Mouse (Mus musculus): ENCODE results near the gene Gm6899.

The Gm6899 gene

DNA sequence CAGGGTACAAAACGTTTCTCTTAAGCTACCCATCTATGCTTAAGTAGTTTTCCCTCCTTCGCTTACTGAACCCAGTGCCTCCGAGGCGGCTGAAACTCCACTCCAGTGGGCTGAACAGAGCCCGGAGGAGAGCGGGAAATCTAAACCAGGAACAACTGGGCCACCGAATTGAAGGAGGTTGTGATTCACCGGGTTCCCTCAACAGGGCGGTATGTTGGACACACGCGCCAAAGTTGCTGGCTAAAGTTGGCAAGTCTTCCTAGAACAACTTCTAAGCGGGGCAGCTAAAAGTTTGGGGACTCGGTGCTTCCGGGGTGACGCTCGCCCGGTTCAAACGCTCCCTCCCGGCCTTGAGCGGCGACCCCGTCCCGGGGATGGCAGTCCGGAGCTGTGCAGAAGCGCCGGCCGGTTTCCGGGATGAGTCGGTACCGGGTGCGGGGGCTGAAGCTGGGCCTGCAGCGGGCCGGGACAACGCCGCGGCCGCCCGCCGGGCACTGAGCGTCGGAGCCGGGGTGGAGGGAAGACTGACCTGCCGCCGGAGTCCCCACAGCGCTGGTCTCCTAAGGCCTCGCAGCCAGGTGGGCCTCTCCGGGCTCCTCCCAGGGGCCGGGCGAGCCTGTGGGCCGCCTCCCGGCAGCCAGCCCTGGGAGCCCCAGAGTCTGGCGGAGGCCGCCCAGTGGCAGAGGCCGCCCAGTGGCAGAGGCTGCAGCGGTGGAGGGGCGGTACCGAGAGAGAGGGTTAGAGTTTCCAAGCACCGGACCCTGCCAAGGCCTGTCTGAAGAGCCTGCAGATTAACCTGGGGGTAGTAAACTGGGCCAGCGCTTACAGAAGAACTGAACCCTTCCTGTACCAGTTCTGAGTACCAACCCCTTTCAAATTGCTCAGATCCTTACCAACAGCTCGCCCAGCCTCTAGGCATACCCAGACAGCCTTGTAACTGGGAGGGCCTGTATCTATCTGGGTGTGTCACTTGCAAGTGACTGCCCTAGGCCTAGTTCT lies at the start of gene Gm6899, which contains the start of gene Vrk2:
Gm6899 (plus strand) TSS at position 181 of the 999 bp plus-strand sequence.
Vrk2 (minus strand) TSS at position 939 of the 999 bp plus-strand sequence.
- DNase-seq = peak; percentile 43

DNA sequence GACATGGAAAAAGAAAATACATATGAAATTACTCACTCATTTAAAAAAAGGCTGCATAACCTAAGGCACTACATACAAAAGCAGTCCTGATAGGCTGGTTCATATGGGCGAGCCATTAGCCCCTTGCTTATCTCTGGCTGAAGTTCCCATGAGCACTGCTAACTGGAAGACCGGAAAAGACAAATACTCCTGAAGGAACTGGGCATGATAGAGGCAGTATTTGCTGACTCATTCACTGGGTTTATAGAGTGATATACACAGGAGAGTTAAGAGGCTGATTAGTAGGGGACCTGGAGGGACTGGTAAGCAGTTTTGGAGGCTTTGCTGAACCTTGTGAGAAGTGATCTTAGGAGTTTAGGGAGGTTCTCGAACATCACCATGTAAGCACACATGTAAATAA lies 41.5 kb upstream of the Gm6899 start:
- no peak for DNase-seq

DNA sequence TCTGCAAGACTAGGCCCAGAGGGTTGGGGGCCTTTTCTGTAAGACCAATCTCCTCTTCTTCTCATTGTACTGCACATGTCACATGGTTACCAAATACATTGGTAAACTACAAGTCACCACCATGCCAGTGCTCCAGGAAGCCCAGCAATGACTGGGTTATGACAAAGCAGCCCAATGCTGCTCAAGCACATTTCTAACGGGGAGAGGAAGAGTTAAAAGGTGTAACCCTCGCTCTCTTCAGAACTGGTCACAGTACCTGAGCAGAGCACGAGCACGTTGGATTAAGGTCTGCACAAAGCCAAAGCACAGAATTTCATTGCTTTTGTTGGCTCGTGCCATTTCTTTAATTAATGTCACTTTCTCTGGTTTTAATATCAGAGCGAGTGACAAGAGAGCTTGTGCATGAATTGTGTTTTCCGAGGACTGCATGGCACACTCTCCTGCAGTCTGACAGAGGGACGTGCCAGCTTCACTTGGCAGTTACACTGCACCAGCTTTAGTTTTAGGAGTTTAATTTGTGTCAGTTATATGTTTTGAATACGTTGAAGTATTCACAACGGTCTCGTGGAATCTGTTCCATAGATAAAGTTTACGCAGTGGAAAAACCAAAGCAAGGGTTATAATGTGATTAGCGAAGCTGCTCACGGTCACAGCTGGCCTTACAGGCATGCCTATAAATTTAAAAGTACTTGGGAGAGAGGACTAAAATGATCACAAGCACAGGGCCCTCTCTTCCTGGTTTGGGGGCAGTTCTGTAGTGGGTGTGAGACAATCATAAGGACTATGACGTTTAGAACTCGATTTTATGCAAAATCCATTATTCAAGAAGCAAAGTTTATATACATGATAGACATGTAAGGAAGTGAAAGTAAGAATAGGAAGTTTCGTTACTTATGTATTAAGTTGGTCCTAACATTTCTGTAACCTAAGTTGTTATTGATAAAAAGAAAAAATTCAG lies 7.4 kb upstream of the Gm6899 start:
- no peak for DNase-seq

DNA sequence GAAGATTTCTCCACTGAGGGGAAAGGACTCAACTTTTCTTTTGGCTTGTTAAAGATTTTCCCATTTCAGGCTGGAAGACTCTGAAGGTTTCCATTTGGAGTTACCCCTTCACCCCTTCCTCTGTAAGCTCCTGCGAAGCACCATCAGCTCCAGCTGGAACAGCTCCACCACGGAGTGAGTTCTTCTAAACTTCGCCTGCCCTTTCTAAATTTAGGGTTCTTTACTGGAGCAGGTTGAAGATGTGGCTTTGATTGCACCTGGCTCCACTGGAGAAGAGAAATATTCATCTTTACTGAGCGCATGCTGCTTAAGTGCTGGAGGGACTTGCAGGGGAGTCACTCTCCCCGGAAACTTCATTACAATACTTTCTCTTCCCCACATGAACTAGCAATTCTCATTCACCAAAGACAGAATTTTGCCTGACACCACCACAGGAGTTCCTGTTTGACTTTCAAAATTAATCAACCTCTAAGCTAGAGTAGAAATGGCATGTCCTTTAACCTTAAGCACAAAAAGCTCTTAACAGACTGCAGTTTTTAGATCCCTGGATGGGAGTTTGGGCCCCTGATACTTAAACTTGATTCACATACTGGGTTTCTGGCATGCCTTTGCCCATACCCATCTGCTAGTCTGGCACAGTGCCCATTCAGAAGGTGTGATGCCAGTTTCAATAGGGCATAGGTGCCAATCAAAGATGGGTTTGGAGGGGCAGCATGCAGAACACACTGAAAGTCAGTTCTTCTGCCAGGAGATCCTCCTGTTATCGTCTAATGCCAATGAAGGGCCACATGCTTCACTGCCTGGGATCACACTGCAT lies 6.5 kb upstream of the Gm6899 start:
- DNase-seq = no peak

DNA sequence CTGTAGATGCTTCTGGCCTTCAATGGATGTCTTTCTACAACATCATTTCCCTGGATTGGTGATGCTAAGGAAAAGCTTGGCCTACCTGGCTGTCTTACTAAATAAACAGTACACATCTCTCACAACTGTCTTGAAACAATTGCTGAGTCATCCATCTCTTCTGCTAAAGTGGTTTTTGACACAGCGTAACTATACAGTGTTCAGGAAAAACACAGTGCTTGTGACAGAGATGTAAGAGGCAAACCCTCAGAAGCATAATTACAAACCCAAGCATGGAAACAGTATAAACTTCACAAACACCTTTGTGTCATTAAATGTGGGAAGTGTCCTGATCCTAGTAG lies 5.9 kb upstream of the Gm6899 start:
- DNase-seq = no peak

DNA sequence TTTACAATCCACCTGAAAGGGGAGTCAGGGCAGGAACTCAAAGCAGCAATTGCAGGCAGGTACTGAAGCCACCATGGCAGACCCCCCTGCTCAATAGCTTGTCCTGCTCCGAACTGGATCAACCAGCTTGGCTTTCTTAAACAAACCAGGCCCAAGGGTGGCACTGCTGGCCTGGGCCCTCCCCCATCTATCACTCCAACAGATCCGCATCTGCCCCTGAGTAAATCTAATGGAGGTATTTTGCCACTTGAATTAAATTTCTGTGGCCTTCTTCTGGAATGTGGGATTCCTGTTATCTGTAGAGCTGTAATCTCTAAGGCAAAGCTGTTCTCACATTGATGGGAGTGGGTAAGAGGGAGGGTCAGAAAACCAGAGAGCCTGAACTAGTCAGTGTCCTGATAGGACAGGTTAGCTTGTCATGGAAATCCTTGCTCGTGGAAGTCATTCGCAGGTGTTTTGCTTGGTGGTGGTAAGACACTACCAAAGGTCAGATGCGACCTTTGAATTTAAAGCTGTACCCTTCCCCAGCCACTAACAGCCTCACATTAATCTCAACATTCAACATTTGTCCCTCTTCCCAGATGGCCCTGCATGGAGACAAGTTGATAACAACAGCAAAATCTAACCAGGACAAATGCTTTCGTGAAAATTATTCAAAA lies 517 bp upstream of the Gm6899 start:
- no peak for DNase-seq

DNA sequence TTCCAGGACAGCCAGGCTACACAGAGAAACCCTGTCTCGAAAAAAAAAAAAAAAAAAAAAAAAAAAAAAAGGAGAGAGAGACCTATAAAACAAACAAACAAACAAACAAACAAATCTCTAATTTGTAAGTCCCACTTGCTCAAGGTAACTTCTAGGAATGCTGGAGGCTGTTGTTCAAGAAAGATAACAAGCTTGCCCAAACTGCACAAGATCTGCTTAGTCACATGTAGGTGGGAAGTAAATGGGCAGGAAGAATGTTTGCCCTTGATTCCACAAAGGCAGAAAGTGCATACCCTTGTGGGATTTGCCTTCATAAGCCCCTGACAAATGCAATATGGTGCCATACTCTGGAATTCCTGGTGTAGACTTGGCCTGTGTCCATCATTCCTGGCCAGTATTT lies 1.4 kb downstream of the Gm6899 start:
- DNase-seq = no peak

DNA sequence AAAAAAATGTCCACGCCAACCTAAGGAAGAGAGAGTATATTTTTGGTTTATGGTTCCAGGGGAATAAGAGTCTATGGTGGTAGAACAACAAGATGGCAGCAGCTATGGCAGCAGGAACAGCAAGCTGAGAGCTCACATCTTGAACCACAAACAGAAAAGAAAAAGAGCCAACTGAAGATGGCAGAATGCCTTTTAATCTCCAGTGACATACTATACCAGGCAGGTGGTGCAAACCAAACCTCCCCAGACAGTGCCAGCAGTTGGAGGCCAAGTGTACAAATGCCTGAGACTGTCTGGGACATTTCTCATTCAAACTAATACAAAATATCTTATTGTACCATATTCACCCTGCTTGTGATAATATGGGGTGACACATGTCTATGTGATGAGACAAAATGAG lies 3.1 kb downstream of the Gm6899 start:
- DNase-seq = no peak

DNA sequence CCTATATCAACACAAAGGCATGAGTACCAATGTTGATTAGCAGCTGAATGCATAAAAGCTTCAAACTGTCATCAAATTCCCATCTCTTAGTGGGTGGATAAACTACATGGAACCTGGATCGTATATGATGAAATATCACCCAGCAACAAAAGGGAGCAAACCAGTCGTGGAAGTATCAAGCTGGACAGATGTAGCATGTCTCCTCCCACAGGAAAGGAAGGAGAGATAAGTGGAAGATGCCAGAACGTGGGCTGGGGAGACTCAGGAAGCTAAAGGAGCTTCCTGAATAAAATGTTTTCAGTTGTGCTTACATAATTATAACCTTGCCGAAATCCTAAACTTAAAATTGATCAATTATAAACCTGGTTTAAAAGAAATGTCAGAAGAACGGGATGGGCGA lies 4.1 kb downstream of the Gm6899 start:
- DNase-seq = no peak

DNA sequence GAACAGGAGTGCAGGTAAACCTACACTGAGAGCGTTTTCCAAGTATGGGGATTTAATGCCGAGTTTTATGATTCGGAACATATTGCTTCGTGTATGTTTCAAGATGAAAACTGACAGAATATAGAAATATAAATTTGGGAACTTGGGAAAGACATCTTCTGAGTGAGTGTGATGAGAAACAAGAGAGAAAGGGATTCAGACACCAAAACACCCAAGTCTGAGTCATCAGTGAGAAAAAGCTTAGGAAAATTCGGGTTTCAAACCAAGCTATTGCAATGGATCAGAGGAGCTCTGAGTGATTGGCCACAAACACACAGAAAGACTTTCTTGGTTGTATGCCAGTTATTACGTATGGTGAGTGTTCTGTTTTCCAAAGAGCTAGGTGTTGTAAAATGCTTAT lies 4.7 kb downstream of the Gm6899 start:
- DNase-seq = no peak

DNA sequence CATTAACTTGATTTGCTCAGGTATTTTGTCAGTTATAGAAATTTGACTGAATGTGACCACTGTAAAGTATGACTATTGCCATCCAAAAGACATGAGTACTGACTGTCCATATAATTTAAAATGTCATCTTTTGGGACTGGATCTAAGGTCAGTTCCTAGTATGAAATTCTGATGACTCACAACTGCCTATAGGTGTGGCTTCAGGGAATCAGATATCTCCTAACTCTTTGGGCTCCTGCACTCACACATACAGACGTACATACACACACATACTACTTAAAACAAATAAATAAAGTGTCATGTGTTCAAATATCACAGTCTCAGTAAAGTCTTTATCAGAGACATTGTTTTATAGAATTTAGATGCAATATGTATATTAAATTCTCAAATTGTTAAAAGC lies 5.8 kb downstream of the Gm6899 start:
- DNase-seq = no peak

DNA sequence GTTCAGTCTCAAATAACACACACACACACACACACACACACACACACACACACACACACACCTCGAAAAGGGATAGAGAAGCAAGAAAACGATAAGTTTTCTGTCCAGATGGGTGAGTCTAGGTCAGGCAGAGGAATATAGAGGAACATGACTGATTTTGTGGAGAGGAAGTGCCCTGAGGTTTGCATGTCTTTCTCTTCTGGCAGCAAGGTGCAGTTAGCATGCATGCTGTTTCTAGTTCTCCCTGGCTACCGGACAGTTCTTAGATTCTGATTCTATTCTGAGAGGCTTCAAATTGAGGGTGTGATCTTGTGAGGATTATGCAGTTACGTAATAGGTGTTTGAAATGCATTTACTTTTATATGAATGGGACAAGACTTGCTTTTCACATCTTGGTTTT lies 7.7 kb downstream of the Gm6899 start:
- DNase-seq = no peak

DNA sequence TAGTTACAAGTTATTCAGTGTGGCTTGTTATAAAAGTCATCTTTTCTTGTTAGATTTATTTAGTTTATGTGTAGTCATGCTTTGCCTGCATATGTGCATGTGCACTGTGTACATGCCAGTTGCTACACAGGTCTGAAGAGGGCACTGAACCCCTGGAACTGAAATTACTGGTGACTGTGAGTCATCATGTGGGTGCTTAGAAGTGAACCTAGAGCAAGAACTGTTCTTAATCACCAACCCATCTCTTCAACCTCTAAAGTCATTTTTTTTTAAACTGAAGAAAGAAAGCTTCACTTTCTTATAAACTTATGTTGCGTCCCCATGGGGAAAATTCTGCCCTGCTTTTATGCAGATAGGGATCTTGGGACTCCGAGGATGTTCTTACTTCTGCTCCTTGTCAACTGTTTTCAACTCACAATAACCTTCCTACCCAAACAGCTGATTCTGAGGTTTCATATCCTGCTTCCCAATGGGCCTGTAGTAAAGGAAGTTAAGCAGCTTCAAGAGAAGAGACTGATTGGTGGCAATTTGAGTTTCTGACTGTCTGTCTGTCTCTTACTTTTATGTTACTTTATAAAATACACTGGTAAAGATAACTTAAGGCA lies 8.6 kb downstream of the Gm6899 start:
- DNase-seq = no peak

DNA sequence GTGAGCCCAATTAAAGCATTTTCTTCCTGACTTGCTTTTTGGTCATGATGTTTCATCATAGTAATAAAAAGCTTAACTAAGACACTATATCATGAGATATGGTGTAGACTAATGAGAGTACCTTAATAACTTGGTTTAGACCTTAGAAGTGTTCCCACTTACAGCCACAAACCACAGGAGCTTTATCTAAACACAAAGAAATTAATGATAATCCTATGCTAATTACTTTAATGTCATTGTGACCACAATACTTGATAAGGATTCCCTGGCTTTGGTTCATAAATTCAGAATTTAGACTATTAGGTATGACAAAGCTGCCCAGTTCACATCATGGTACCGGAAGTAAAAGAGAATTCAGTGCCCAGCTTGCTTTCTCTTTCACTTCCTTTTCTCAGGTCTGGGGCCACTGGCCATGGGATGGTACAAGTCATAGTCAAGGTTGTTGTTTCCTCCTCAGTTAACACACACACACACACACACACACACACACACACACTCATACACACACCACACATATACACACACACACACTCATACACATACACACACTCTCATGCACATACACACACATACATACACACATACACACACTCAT lies 11.1 kb downstream of the Gm6899 start:
- no peak for DNase-seq

DNA sequence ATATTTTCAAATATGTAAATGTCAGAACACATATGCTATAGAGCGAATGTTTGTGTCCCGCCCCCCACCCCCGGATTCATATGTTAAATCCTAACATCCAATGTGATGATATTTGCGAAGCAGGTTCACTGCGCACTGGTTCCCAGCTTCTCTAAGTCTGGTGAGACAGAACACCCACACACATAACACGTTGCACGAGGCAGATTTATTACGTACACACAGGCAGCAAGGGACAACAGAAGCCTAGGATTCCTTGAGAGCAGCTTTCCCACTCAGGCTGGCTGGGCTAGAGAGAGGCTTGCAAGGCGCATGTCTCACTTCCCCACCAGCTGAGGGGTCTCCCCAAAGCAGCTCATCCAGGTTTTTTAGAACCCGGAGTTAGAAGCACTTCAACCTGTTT lies 15.8 kb downstream of the Gm6899 start:
- peak; percentile 20 for DNase-seq

DNA sequence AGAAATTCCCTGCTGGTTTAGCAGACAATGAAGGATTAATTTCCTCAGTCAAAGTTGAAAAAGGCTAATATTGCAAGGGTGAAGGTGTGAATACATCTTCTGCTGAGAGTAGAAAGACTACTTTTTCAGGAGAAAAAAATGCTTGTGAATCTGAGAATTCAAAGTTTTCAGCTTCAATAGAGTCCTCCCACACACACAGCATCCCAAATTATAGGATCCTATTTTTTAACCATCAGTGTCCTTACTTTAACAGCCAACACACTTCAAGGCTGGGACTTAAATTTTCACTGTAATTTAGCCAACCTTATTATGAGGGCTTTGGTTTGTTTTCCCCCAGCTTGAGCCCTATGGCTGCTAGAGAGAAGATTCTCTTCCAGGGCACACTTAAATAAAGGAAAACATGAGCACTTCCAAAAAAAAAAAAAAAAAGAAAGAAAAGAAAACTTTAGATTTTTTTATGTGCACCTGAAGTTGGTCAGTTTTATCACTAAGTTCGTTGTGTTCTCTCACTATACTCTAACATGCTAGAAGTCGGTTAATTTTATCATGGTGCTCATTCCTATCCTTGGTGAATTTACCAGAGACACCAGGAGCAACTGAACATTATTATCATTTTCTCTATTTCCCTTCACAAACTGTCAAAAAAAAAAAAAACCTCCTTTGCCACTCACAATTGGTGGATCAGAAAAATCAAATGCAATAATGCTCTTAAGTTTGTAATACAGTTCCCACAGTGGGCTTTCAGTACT lies 25.6 kb downstream of the Gm6899 start:
- no peak for DNase-seq

DNA sequence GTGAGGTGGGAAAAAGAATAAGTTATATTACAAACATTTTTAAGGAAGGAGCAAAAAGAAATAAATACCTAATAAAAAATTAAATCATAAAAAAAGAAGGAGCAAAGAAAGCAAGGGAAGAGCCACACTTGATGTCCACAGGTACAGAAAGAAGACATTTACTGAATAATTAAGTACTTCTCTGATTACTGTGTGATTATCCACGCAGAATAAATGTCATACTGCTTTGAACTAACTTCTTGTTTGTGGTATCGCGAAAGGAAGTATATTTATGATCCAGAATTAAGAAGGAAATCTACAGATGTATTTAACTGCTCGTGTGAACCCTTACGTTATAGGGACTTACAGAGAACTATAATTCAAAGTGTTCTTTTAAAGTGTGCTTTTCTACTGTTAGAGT lies 29.7 kb downstream of the Gm6899 start:
- DNase-seq = no peak

DNA sequence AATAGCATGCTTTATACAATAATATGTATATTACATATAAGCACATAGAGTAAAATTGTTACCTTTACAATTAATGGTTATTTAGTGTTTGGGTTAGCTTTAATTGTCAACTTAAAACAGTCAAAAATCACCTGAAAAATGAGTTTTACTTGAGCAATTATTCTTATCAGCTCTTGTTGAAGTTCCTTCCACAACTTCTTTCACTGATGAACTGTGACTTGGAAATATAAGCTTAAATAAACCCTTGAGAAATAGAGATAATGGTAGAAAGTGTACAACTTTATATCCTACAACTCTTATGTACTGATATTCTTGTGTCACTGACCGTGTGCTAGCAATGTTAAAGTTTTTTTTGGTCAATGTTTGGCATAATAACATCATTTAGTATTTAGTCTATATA lies 43.2 kb downstream of the Gm6899 start:
- no peak for DNase-seq

DNA sequence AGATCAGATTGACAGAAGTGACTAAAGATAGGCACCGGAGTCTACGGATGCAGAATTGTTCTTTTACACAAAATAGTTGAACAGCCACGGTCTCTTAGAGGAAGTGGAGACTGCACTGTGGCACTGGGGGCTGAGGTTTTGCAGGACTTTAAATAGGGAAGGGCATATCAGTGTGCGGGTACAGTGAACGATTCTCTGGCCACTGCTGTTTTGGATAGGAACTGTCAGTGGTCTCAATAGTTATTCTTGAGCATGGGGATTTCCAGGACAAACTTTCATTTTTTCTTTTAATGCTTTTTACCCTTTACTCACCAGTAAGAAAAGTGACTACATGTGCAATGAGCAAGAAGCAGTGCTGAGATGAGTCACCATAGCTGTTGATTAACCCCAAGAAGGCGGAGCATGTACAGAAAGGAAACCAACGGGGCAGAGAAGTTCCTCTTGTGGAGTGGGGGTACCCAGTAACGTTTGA lies 47.3 kb downstream of the Gm6899 start:
- DNase-seq = no peak

DNA sequence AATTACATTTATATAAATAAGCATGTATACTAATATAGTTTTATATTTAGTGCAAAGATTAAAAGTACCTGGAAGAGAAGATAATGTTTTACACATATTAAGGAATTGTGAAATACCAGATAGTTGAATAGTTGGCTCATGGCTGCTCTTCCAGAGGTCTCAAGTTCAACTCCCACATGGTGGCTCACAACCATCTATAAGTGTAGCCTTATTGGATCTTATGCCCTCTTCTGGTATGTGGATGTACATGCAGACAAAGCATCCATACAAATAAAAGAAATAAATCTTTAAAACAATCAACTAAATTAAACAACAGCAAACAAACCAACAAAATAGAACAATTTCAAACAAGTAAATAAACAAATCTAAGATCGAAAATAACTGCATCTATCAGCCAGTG lies 49.1 kb downstream of the Gm6899 start:
- no peak for DNase-seq
